Mouse (Mus musculus) kidney, embryonic 16.5 days (tissue): ENCODE data around the gene Stk16. TPM values are rescaled to one million over a fixed set of nuclear protein-coding genes. Genes with fewer than 3 reads are reported as not detected.

Experiments used
- ATAC-seq: fragments of 200-750 bp; cut with Nextera tagmentation; 2 replicates; pipeline ENCODE4 v1.8.0; 2017; ENCODE audit warnings: moderate TSS enrichment; ENCODE audit not compliant: low FRiP score, low TSS enrichment
- H3K27ac ChIP-seq: fragments of 300-500 bp; sonication (generic); 2 replicates; pipeline ENCODE4 v1.5.1; 2014; ENCODE audit warnings: low read length
- H3K27me3 ChIP-seq: fragments of 300-500 bp; sonication (generic); 2 replicates; pipeline ENCODE4 v1.6.1; 2014; ENCODE audit warnings: low read length, control low read depth, mixed read lengths; ENCODE audit not compliant: insufficient read depth
- H3K36me3 ChIP-seq: fragments of 300-500 bp; sonication (generic); 2 replicates; pipeline ENCODE4 v1.6.1; 2014; ENCODE audit warnings: low read length, control low read depth, mixed read lengths; ENCODE audit not compliant: insufficient read depth
- H3K4me1 ChIP-seq: fragments of 300-500 bp; sonication (generic); 2 replicates; pipeline ENCODE4 v1.6.1; 2014; ENCODE audit warnings: low read length, control low read depth, mixed read lengths; ENCODE audit not compliant: insufficient read depth
- H3K4me2 ChIP-seq: fragments of 300-500 bp; sonication (generic); replicated peaks from 2 replicates; pipeline ENCODE4 v1.6.1; 2014; ENCODE audit warnings: low read depth, low read length
- H3K4me3 ChIP-seq: fragments of 300-500 bp; sonication (generic); 2 replicates; pipeline ENCODE4 v1.5.1; 2014; ENCODE audit warnings: mild to moderate bottlenecking, low read length
- H3K9ac ChIP-seq: fragments of 300-500 bp; sonication (generic); replicated peaks from 2 replicates; pipeline ENCODE4 v1.6.1; 2014; ENCODE audit warnings: low read length
- H3K9me3 ChIP-seq: fragments of 300-500 bp; sonication (generic); 2 replicates; pipeline ENCODE4 v1.6.1; 2016; ENCODE audit warnings: low read length, control low read depth
- WGBS: fragments of 180-500 bp; shearing (Covaris S2); extraction: QIAGEN DNeasy Blood & Tissue Kit; methylation state at CpG from one replicate; pipeline ENCODE4 v1.1.7; 2014; 5-methylcytosine and 5-hydroxymethylcytosine counted together
- polyA plus RNA-seq: library from polyadenylated mRNA; unstranded; fragments of >200 nt; fragmentation: Nextera tagmentation; extraction: Ambion mirVana; gene quantifications from 2 replicates; pipeline ENCODE4 v1.2.1, GENCODE M21; 2015

The Stk16 gene
- polyA plus RNA-seq, 1 experiment from 2014 or later: 169 TPM

DNA sequence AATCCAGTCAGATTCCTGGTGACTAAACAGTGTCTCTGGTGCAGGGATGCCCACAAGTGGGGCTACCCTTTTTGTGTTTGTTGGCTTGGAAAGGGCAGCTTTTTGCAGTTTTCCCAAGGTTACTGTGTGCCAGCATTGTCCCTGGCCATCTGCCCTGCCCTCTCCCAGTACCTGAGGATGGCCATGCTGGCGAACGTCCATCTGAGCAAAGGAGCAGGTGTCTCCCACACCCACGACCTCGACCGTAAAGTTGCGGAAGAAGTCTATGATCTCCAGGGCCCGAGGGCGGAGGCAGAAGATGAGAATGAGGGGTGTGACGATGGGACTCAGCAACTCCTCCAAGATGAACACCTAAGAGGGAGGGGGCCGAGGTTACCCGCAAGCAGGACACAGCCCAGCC, 25.1 kb upstream of the Stk16 start:
- Histone ChIP-seq H3K36me3 (peaks cover 42% of the 10 kb centered on the region), H3K9ac (no peak overlapping the region), H3K27me3 (no peaks in the 10 kb centered on the region), H3K4me1 (peaks cover 4% of the 10 kb centered on the region; the same call in 1 of the 2 replicates), H3K27ac (no peak overlapping the region), H3K4me3 (no peak overlapping the region), H3K9me3 (no peaks in the 10 kb centered on the region), H3K4me2 (no peak overlapping the region)
- WGBS: 90% methylated on average over 11 of the region's 11 CpGs
- no peak for ATAC-seq

DNA sequence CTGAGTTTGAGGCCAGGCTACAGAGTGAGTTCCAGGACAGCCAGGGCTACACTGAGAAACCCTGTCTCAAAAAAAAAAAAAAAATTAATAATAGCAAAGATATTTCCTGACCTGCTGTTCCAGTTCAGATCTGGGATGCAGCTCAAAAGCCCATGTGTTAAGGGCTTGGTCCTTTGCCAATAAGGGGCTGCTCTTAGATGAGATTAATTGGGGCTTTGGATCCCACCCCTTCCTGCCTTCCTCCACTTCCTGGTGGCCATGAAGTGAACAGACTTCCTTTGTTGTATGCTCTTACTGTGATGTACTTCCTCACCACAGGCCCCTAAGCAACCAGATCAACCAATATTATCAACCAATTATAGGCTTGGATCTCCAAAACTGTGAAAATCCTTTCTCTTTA, 23.5 kb upstream of the Stk16 start:
- H3K4me1 ChIP-seq: peaks cover 12% of the 10 kb centered on the region
- no peak overlapping the region for H3K4me3 ChIP-seq
- ATAC-seq: no peak
- no peaks in the 10 kb centered on the region for H3K9me3 ChIP-seq
- H3K4me2 ChIP-seq: no peak overlapping the region
- no peak overlapping the region for H3K27ac ChIP-seq
- H3K27me3 ChIP-seq: no peaks in the 10 kb centered on the region
- H3K36me3 ChIP-seq: peaks cover 37% of the 10 kb centered on the region
- H3K9ac ChIP-seq: no peak overlapping the region

GRCm38 (mm10) chr1:75187914-75188483, 22.6 kb upstream of the Stk16 start:
- WGBS: 82% methylated on average over 2 of the region's 2 CpGs

DNA sequence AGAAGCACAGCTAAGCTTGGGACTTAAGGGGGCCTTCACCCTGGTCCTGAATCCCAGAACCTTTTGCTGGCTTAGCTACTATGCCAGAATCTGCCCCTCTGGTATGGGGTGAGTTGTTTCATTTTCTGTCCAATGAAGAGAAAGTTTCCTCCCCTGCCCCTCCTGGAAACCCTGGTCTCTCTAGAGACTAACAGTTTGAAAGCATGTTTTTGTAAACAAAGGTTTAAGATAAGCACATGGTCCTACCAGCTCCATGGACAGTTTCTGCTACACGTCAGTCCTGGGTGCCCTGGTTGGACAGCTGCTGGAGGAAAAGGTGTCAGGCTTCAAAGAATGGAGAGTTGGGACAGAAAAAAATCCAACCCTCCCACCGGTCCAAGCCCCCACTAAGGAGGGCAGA, 20.1 kb upstream of the Stk16 start:
- no peaks in the 10 kb centered on the region for H3K27me3 ChIP-seq
- 65% methylated on average over 2 of the region's 2 CpGs for WGBS
- peak overlapping the region; percentile 89; the same call in 1 of the 2 replicates for H3K9ac ChIP-seq
- H3K27ac ChIP-seq: no peak overlapping the region
- H3K9me3 ChIP-seq: no peaks in the 10 kb centered on the region
- no peak overlapping the region; the same call in 1 of the 2 replicates for H3K4me3 ChIP-seq
- H3K36me3 ChIP-seq: peaks cover 26% of the 10 kb centered on the region
- peaks cover 23% of the 10 kb centered on the region for H3K4me1 ChIP-seq
- no peak for ATAC-seq
- H3K4me2 ChIP-seq: no peak overlapping the region

More at GRCm38 (mm10) chr1:75187914-75188483, 22.6 kb upstream of the Stk16 start:
- Histone ChIP-seq H3K9me3 (no peaks in the 10 kb centered on the region), H3K27ac (no peak overlapping the region), H3K36me3 (peaks cover 31% of the 10 kb centered on the region), H3K27me3 (no peaks in the 10 kb centered on the region), H3K4me2 (no peak overlapping the region), H3K9ac (no peak overlapping the region), H3K4me1 (peaks cover 14% of the 10 kb centered on the region), H3K4me3 (no peak overlapping the region)
- no peak for ATAC-seq

GRCm38 (mm10) chr1:75191258-75191621, 19.4 kb upstream of the Stk16 start:
- peak overlapping the region; percentile 86 for H3K4me3 ChIP-seq
- WGBS: 47% methylated on average over 5 of the region's 5 CpGs
- H3K4me2 ChIP-seq: peak overlapping the region; percentile 67
- no peaks in the 10 kb centered on the region for H3K9me3 ChIP-seq
- ATAC-seq: no peak
- peak overlapping the region; percentile 89 for H3K9ac ChIP-seq
- peak overlapping the region; percentile 89 for H3K27ac ChIP-seq
- peaks cover 26% of the 10 kb centered on the region for H3K36me3 ChIP-seq
- peaks cover 23% of the 10 kb centered on the region for H3K4me1 ChIP-seq
- no peaks in the 10 kb centered on the region for H3K27me3 ChIP-seq

GRCm38 (mm10) chr1:75191622-75192402, 18.8 kb upstream of the Stk16 start, which contains the start of the genes Ankzf1 and Atg9a:
Ankzf1 (plus strand) TSS chr1:75192151.
Atg9a (minus strand) TSS chr1:75192196.
- under 1% methylated on average over 55 of the region's 56 CpGs for WGBS
- Histone ChIP-seq H3K4me1 (peaks cover 23% of the 10 kb centered on the region), H3K9me3 (no peaks in the 10 kb centered on the region), H3K36me3 (peaks cover 25% of the 10 kb centered on the region), H3K4me2 (peak within 1 kb of the TSS; percentile 92), H3K27ac (peak within 1 kb of the TSS; percentile 94), H3K9ac (peak within 1 kb of the TSS; percentile 90), H3K27me3 (no peaks in the 10 kb centered on the region), H3K4me3 (peak within 1 kb of the TSS; percentile 86)
- peak; percentile 99 for ATAC-seq

DNA sequence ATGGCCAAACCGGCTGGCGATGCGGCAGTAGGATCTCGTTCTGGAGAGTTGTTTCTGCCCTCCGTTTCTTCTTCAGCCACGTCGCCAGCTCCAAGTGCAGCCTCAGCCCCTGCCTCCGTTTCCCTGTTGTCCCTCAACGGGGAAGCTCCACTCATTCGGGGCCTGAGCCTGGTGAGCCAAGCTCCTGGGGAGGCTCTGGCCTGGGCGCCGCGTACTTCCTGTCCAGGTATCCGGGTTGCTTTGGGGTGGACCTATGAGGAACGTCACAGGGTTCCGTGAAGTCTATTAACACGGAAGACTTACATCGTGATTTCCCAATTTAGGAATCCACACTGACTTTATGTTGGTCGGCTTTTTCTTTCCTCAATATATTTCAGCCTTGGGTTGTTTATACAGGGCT, 18.2 kb upstream of the Stk16 start:
- peaks cover 25% of the 10 kb centered on the region for H3K36me3 ChIP-seq
- H3K9ac ChIP-seq: peak overlapping the region; percentile 90
- ATAC-seq: peak; percentile 62; the same call in 1 of the 2 replicates
- H3K27ac ChIP-seq: peak overlapping the region; percentile 94
- H3K4me3 ChIP-seq: peak overlapping the region; percentile 86
- peaks cover 23% of the 10 kb centered on the region for H3K4me1 ChIP-seq
- H3K27me3 ChIP-seq: no peaks in the 10 kb centered on the region
- under 1% methylated on average over 19 of the region's 19 CpGs for WGBS
- peak overlapping the region; percentile 92 for H3K4me2 ChIP-seq
- no peaks in the 10 kb centered on the region for H3K9me3 ChIP-seq

- H3K4me1 ChIP-seq: no peaks in the 10 kb centered on the region
- ATAC-seq: no peak
- peaks cover 36% of the 10 kb centered on the region for H3K36me3 ChIP-seq
- no peak overlapping the region for H3K4me3 ChIP-seq
- 93% methylated on average over 1 of the region's 1 CpGs for WGBS
- H3K9ac ChIP-seq: no peak overlapping the region
- H3K27ac ChIP-seq: no peak overlapping the region
- H3K4me2 ChIP-seq: no peak overlapping the region
- no peaks in the 10 kb centered on the region for H3K9me3 ChIP-seq
- no peaks in the 10 kb centered on the region for H3K27me3 ChIP-seq
Measured at GRCm38 (mm10) chr1:75201236-75201635, 9.4 kb upstream of the Stk16 start.

GRCm38 (mm10) chr1:75208967-75209678, 1.5 kb upstream of the Stk16 start:
- ATAC-seq: peak; percentile 40
- peak overlapping the region; percentile 89 for H3K27ac ChIP-seq
- peaks cover 21% of the 10 kb centered on the region for H3K36me3 ChIP-seq
- H3K27me3 ChIP-seq: no peaks in the 10 kb centered on the region
- peak overlapping the region; percentile 79 for H3K9ac ChIP-seq
- peak overlapping the region; percentile 84 for H3K4me2 ChIP-seq
- no peaks in the 10 kb centered on the region for H3K9me3 ChIP-seq
- peak overlapping the region; percentile 66 for H3K4me3 ChIP-seq
- 6% methylated on average over 34 of the region's 34 CpGs for WGBS
- H3K4me1 ChIP-seq: peaks cover 43% of the 10 kb centered on the region
